Mouse (Mus musculus) monocyte, adult 5-6 weeks (primary cell): ENCODE data around the gene Gnl2. TPM values are rescaled to one million over a fixed set of nuclear protein-coding genes. Genes with fewer than 3 reads are reported as not detected.
A peak's percentile ranks its signal among the peaks of the same experiment; 100 is the strongest.

Experiments
- ATAC-seq: fragments of 153-309, 156-312 bp; replicated peaks from 2 replicates; pipeline ENCODE4 v1.8.0; 2017; ENCODE audit warnings: mild to moderate bottlenecking; ENCODE audit not compliant: low TSS enrichment, insufficient number of reproducible peaks, severe bottlenecking, poor library complexity, low FRiP score
- total RNA-seq: library from RNA; stranded (forward); fragments of 200-1000, 200-491, 200-594 nt; gene quantifications from 3 replicates; pipeline ENCODE4 v1.2.3, GENCODE M21; 2017

Gnl2 gene
- total RNA-seq, 1 experiment from 2014 or later, result 115 TPM

- no peak for ATAC-seq
These were observed 18.8 kb upstream of the Gnl2 start for GRCm38 (mm10) chr4:124997479-124998147.

- no peak for ATAC-seq
These were observed 16.8 kb upstream of the Gnl2 start for GRCm38 (mm10) chr4:124999548-124999947.

- no peak for ATAC-seq
These were observed 13.4 kb upstream of the Gnl2 start for GRCm38 (mm10) chr4:125002978-125003377.

- no peak for ATAC-seq
These were observed 11.5 kb upstream of the Gnl2 start for GRCm38 (mm10) chr4:125004886-125005285.

GRCm38 (mm10) chr4:125007460-125007859 lies 8.9 kb upstream of the Gnl2 start:
- no peak for ATAC-seq

- no peak for ATAC-seq
These were observed 8.2 kb upstream of the Gnl2 start for GRCm38 (mm10) chr4:125008220-125008619.

GRCm38 (mm10) chr4:125008712-125009111 lies 7.7 kb upstream of the Gnl2 start:
- no peak for ATAC-seq

- no peak for ATAC-seq
These were observed 1.0 kb downstream of the Gnl2 start for GRCm38 (mm10) chr4:125017431-125017830.

GRCm38 (mm10) chr4:125020780-125021538 lies 4.6 kb downstream of the Gnl2 start:
- no peak for ATAC-seq

GRCm38 (mm10) chr4:125029891-125030614 lies 13.7 kb downstream of the Gnl2 start:
- peak; percentile 99 for ATAC-seq

GRCm38 (mm10) chr4:125034341-125034740 lies 18.0 kb downstream of the Gnl2 start:
- no peak for ATAC-seq

- ATAC-seq, result no peak
These were observed 28.1 kb downstream of the Gnl2 start for GRCm38 (mm10) chr4:125044454-125044853.

GRCm38 (mm10) chr4:125055385-125055784 lies 39.0 kb downstream of the Gnl2 start:
- peak; percentile 84 for ATAC-seq

- ATAC-seq, result no peak
These were observed 40.1 kb downstream of the Gnl2 start for GRCm38 (mm10) chr4:125056476-125056875.

- no peak for ATAC-seq
These were observed 40.9 kb downstream of the Gnl2 start for GRCm38 (mm10) chr4:125057273-125057672.

- no peak for ATAC-seq
These were observed 41.6 kb downstream of the Gnl2 start for GRCm38 (mm10) chr4:125058033-125058432.

GRCm38 (mm10) chr4:125059025-125059424 lies 42.6 kb downstream of the Gnl2 start:
- ATAC-seq, result 0 out of 2 replicates have a peak, but pooled peaks have one; percentile 40

- ATAC-seq, result no peak
These were observed 47.4 kb downstream of the Gnl2 start for GRCm38 (mm10) chr4:125063829-125064228.

- ATAC-seq, result 0 out of 2 replicates have a peak, but pooled peaks have one; percentile 32
These were observed 49.3 kb downstream of the Gnl2 start, which contains the start of gene Dnali1 for GRCm38 (mm10) chr4:125065517-125066307. Gene Dnali1, minus strand, starts transcription at chr4:125065703.
